Mouse (Mus musculus) testis, adult 2 months (tissue): ENCODE measurements around the gene Cbr2. TPM values are rescaled to one million over a fixed set of nuclear protein-coding genes. Genes with fewer than 3 reads are reported as not detected.
"Not testable (repeated sequence)": the region's sequence is repeated elsewhere in the genome, so short reads cannot be mapped to it uniquely, and the experiment has no call there.

Experiments used
- H3K27ac ChIP-seq: fragments of 200-500 bp; 2 replicates; pipeline ENCODE4 v1.5.1; 2012; ENCODE audit warnings: low read depth, low read length; ENCODE audit not compliant: control insufficient read depth, insufficient read depth
- H3K27me3 ChIP-seq: fragments of 200-500 bp; 2 replicates; pipeline ENCODE4 v1.6.1; 2012; ENCODE audit warnings: mild to moderate bottlenecking, low read length, moderate library complexity; ENCODE audit not compliant: control insufficient read depth, insufficient read depth
- H3K36me3 ChIP-seq: fragments of 200-500 bp; 2 replicates; pipeline ENCODE4 v1.6.1; 2012; ENCODE audit warnings: mild to moderate bottlenecking, low read length; ENCODE audit not compliant: control insufficient read depth, insufficient read depth
- H3K4me1 ChIP-seq: fragments of 200-500 bp; 2 replicates; pipeline ENCODE4 v1.6.1; 2012; ENCODE audit warnings: low read length; ENCODE audit not compliant: control insufficient read depth, insufficient read depth
- H3K4me3 ChIP-seq: fragments of 200-500 bp; 2 replicates; pipeline ENCODE4 v1.5.1; 2012; ENCODE audit warnings: low read depth, mild to moderate bottlenecking, low read length, moderate library complexity, mixed read lengths; ENCODE audit not compliant: control insufficient read depth
- CTCF ChIP-seq: fragments of 200-500 bp; IDR thresholded peaks from 2 replicates; pipeline ENCODE4 v1.5.1; 2012; ENCODE audit warnings: low read depth, mild to moderate bottlenecking, inconsistent platforms, low read length, moderate library complexity; ENCODE audit not compliant: control insufficient read depth, insufficient read depth, insufficient replicate concordance
- POLR2A ChIP-seq: fragments of 200-500 bp; IDR thresholded peaks from 2 replicates; pipeline ENCODE4 v1.6.1; 2012; ENCODE audit warnings: low read depth, mild to moderate bottlenecking, inconsistent platforms, low read length, moderate library complexity; ENCODE audit not compliant: control insufficient read depth
- polyA plus RNA-seq: library from polyadenylated mRNA; depleted of rRNA; stranded (reverse); fragments of >200 nt; gene quantifications from 2 replicates; pipeline ENCODE4 v1.2.3, GENCODE M21; 2012

Cbr2 gene
- polyA plus RNA-seq, 1 experiment = 7.7 TPM

DNA sequence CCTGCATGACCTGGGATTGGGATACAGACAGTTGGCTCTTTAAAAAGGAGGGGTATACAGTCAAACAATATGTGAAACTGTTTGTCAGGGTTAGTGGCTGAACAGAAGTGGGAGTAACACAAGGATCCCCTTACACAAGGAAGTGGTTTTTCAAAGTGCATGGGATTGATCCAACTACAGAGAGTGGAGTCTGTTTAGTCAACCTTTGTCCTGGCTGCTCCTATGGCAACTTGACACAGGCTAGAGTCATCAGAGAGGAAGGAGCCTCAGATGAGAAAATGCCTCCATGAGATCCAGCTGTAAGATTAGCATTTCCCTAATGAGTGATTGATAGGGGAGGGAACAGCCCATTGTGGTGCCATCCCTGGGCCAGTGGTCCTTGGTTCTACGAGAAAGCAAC is 36.3 kb upstream of the Cbr2 start:
- no peaks in the 10 kb centered on the region for H3K4me1 ChIP-seq
- H3K27ac ChIP-seq = no peak overlapping the region
- H3K4me3 ChIP-seq = no peak overlapping the region
- no peaks in the 10 kb centered on the region for H3K36me3 ChIP-seq
- H3K27me3 ChIP-seq = no peaks in the 10 kb centered on the region
- TF ChIP-seq CTCF (no peak), POLR2A (no peak)

DNA sequence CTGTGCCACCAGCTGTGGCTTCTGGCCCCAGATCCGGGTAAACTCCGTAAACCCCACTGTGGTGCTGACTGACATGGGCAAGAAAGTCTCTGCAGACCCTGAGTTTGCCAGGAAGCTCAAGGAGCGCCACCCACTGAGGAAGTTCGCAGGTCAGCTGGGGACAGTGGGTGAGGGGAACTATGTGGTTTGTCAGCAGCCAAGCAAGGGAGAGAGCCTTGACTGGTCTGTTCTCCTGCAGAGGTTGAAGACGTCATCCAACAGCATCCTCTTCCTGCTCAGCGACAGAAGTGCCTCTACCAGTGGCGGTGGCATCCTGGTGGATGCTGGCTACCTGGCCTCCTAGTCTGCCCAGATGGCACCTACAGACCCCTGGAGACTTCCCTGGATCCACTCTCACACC is 35.1 kb upstream of the Cbr2 start:
- not testable (repeated sequence) for H3K36me3 ChIP-seq, H3K27me3 ChIP-seq, H3K4me3 ChIP-seq, H3K27ac ChIP-seq, H3K4me1 ChIP-seq

DNA sequence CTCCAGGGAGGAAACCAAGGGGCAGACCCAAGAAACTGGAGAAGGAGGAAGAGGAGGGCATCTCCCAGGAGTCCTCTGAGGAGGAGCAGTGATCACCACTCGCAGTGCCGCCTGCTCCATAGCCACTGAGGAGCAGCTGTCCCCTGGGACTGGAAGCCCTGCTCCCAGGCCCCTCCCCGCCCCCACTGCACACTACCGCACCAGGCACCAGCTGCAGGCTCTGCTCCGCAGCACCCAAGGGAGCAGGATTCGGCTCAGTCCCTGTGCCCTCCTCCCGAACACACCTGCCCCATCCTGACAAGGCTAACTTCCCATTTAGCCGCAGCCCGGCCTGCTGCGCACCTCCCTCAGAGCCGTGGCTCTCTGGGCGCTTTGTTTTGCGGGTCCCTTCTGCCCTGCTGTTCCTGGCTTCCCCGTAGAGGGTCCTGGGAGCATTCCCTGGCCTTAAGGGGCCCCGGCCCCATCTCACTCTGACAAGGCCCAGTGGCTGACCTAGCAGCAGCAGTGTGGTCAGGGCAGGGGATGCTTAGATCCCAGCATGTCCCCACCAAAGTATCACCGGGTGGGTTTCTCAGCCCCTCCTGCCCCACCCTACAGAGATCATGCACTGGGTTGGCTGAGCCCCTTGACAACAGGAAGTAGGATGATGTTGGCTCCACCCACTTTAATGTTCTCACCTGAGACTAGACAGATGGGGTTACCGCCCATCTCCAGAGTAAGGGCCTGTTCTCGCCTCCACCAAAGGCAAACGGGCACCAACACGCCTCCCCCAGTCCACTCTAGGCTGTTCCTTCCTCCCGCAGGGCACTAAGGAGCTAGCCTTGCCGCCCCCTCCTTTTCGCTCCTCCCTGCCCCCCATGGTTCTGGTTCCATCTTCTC is 31.4 kb upstream of the Cbr2 start:
- H3K36me3 ChIP-seq, H3K27ac ChIP-seq, H3K27me3 ChIP-seq, H3K4me1 ChIP-seq: not testable (repeated sequence)
- peak overlapping the region; percentile 73 for H3K4me3 ChIP-seq

DNA sequence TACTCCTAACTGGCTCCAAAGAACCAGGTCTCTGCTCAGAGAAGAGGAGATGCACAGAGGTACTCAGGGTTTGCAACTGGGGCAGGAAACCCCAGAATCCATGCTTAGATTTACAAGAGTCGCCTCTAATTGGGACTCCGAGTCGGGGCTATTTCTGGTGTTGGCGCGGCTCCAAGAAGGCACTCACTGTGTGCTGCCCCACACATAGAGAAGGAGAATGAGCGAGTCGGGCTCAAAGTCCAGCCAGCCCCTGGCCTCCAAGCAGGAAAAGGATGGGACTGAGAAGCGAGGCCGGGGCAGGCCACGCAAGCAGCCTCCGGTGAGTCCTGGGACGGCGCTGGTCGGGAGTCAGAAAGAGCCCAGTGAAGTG is 30.7 kb upstream of the Cbr2 start, which contains the start of gene Hmga1b:
TSS of gene Hmga1b (plus strand) at position 123 of the 370 bp plus-strand sequence.
- H3K4me3 ChIP-seq = peak within 1 kb of the TSS; percentile 73
- not testable (repeated sequence) for H3K36me3 ChIP-seq, H3K27me3 ChIP-seq, H3K4me1 ChIP-seq, H3K27ac ChIP-seq

DNA sequence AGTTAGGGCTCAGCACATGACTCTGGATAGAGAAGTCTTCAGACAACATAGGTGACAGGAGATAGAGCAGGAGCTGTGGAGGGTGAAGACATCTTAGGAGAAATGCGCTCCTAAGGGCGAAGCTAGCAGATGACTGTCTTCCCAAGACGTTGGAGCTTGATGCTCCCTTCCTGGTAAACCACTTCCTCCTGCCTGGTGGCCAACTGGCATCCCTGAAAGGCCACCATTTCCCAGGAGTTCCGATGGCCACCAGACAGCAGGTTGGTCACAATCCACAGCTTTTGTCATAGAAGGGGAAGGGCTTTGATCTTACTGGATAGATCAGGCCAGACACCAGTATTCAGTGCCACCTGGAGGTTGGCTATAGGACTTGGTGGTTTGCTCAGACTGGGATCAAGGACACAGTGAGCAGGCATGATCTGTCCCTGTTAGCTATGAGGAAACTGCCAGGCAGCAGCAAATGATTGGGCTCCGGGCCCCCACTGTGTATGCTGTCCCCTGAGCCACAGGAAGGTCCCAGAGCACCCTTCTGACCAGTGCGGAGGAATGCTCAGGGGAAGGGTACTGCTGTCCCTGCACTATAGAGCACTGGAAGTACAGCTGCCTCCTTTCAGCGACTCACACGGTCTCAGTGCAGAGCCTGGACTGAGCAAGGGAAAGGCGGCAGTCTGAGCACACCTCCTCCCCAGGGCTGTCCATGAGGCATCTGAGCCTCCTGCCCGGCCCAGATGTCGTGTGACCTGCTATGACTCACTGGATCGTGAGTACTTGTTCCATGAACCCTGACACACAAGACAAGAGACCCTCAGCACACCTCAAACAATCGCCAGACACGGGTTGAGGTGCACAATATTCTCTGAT is 30.1 kb upstream of the Cbr2 start:
- Histone ChIP-seq H3K27me3 (no peaks in the 10 kb centered on the region), H3K27ac (no peak overlapping the region), H3K4me1 (peaks cover 3% of the 10 kb centered on the region), H3K36me3 (no peaks in the 10 kb centered on the region), H3K4me3 (peak overlapping the region; percentile 73)
- TF ChIP-seq CTCF (no peak), POLR2A (no peak)

DNA sequence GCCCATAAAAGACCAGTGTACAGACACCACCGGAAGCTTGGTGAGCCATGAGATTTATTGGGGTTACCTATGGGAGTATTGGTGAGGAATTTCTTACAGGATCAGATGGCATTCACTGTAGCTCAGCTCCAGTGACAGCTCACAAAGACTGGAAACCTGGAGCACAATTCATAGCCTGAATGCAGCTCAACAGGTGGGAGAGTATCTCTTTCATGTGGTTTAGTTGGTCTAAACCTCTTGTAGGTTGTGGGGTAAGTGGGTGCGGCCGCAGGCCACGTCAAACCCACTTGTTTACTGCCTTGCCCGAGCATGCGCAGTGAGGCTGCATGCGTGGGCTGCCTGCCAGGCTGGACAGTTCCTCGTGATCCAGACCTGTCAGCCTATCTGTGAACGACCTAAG is 28.3 kb upstream of the Cbr2 start:
- Histone ChIP-seq H3K27me3 (no peaks in the 10 kb centered on the region), H3K27ac (no peak overlapping the region), H3K36me3 (no peaks in the 10 kb centered on the region), H3K4me1 (peaks cover 3% of the 10 kb centered on the region), H3K4me3 (no peak overlapping the region)
- TF ChIP-seq POLR2A (no peak), CTCF (no peak)

DNA sequence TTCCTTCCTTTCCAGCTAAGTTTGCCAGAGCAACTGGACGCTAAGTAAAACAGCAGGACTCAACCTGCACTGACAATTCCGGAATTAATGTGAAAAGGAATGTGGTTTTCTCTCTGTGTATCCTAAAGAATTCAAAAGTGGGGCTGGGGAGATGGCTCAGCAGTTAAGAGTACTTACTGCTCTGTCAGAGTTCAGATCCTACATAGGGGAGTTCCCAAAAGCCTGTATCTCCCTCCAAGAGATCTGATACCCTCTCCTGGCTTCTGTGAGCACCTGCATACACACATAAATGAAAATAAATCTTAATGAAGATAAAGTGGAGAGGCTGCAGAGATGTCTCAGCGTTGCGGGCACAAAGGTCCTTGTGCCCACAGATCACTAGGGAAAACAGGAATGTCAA is 19.7 kb upstream of the Cbr2 start:
- H3K36me3 ChIP-seq = no peaks in the 10 kb centered on the region
- H3K4me3 ChIP-seq = no peak overlapping the region
- no peak overlapping the region for H3K27ac ChIP-seq
- H3K4me1 ChIP-seq = peaks cover 5% of the 10 kb centered on the region
- no peaks in the 10 kb centered on the region for H3K27me3 ChIP-seq
- TF ChIP-seq CTCF = no peak
